Mouse (Mus musculus) myocyte (in vitro differentiated cells): ENCODE data around the gene H2al1k. TPM values are rescaled to one million over a fixed set of nuclear protein-coding genes. Genes with fewer than 3 reads are reported as not detected.

Experiments
- polyA plus RNA-seq: library from polyadenylated mRNA; unstranded; fragments of >200 nt; fragmentation: generic; extraction: Trizol; gene quantifications from one replicate; pipeline ENCODE4 v1.2.1, GENCODE M21; 2012; ENCODE audit warnings: missing spikeins

Gene H2al1k
- polyA plus RNA-seq, 1 experiment: not detected

Other genes with a start within 250 kb of the H2al1k start
- not detected for gene 4930402K13Rik, start 246.1 kb upstream of the H2al1k start, polyA plus RNA-seq
- gene Lancl3, start 150.7 kb upstream of the H2al1k start, polyA plus RNA-seq: 0.37 TPM
- not detected for gene Gm14862, start 93.7 kb upstream of the H2al1k start, polyA plus RNA-seq
- gene Xk, start 77.9 kb upstream of the H2al1k start, polyA plus RNA-seq: 0.05 TPM
- gene H2al1m, start 66.9 kb upstream of the H2al1k start, polyA plus RNA-seq: not detected
- gene Cybb, start 137.1 kb downstream of the H2al1k start, polyA plus RNA-seq: not detected
- not detected for gene H2al1o, start 221.8 kb downstream of the H2al1k start, polyA plus RNA-seq